Mouse (Mus musculus): ENCODE measurements around the gene Erc2.
A peak's percentile ranks its signal among the peaks of the same experiment; 100 is the strongest.
"Not testable (repeated sequence)": the region's sequence is repeated elsewhere in the genome, so short reads cannot be mapped to it uniquely, and the experiment has no call there.

The Erc2 gene

GRCm38 (mm10) chr14:27828089-27828488 lies 205.9 kb downstream of the Erc2 start:
- no peak for DNase-seq (ENCODE audit: low spot score in 2 of 2)

GRCm38 (mm10) chr14:27832196-27832595 lies 210.0 kb downstream of the Erc2 start:
- DNase-seq (ENCODE audit: low spot score in 2 of 2), result no peak

GRCm38 (mm10) chr14:27835351-27835750 lies 213.1 kb downstream of the Erc2 start:
- DNase-seq (ENCODE audit: low spot score in 2 of 2), result no peak

GRCm38 (mm10) chr14:27837601-27838105 lies 215.4 kb downstream of the Erc2 start:
- no peak for DNase-seq (ENCODE audit: low spot score in 2 of 2)

- DNase-seq (ENCODE audit: low spot score in 2 of 2), result no peak
Observed at GRCm38 (mm10) chr14:27840120-27840519, 217.9 kb downstream of the Erc2 start.

GRCm38 (mm10) chr14:27846875-27847274 lies 224.6 kb downstream of the Erc2 start:
- peak; percentile 30 to 41 for DNase-seq (ENCODE audit: low spot score in 2 of 2)

- no peak for DNase-seq (ENCODE audit: low spot score in 2 of 2)
Observed at GRCm38 (mm10) chr14:27847291-27847690, 225.1 kb downstream of the Erc2 start.

- no peak for DNase-seq (ENCODE audit: low spot score in 2 of 2)
Observed at GRCm38 (mm10) chr14:27851231-27851630, 229.0 kb downstream of the Erc2 start.

GRCm38 (mm10) chr14:27852606-27853005 lies 230.4 kb downstream of the Erc2 start:
- DNase-seq (ENCODE audit: low spot score in 2 of 2), result no peak

- DNase-seq (ENCODE audit: low spot score in 2 of 2), result peak; percentile 37
Observed at GRCm38 (mm10) chr14:27860371-27861046, 238.3 kb downstream of the Erc2 start.

GRCm38 (mm10) chr14:27862299-27862698 lies 240.1 kb downstream of the Erc2 start:
- no peak for DNase-seq (ENCODE audit: low spot score in 2 of 2)

GRCm38 (mm10) chr14:27867386-27867785 lies 245.2 kb downstream of the Erc2 start:
- no peak for DNase-seq (ENCODE audit: low spot score in 2 of 2)

GRCm38 (mm10) chr14:27873619-27874018 lies 251.4 kb downstream of the Erc2 start:
- no peak for DNase-seq (ENCODE audit: low spot score in 2 of 2)

GRCm38 (mm10) chr14:27875991-27876411 lies 253.8 kb downstream of the Erc2 start:
- peak; percentile 29 to 35 for DNase-seq (ENCODE audit: low spot score in 2 of 2)

GRCm38 (mm10) chr14:27881972-27882371 lies 259.7 kb downstream of the Erc2 start:
- no peak for DNase-seq (ENCODE audit: low spot score in 2 of 2)

- DNase-seq (ENCODE audit: low spot score in 2 of 2), result not testable (repeated sequence)
Observed at GRCm38 (mm10) chr14:27886337-27886736, 264.1 kb downstream of the Erc2 start.

GRCm38 (mm10) chr14:27887488-27887887 lies 265.3 kb downstream of the Erc2 start:
- no peak for DNase-seq (ENCODE audit: low spot score in 2 of 2)

- DNase-seq (ENCODE audit: low spot score in 2 of 2), result no peak
Observed at GRCm38 (mm10) chr14:27889650-27890049, 267.4 kb downstream of the Erc2 start.

- no peak for DNase-seq (ENCODE audit: low spot score in 2 of 2)
Observed at GRCm38 (mm10) chr14:27892416-27892815, 270.2 kb downstream of the Erc2 start.

- no peak for DNase-seq (ENCODE audit: low spot score in 2 of 2)
Observed at GRCm38 (mm10) chr14:27901772-27902171, 279.5 kb downstream of the Erc2 start.

- DNase-seq (ENCODE audit: low spot score in 2 of 2), result no peak
Observed at GRCm38 (mm10) chr14:27921656-27922373, 299.6 kb downstream of the Erc2 start.

GRCm38 (mm10) chr14:27927369-27927768 lies 305.1 kb downstream of the Erc2 start:
- no peak for DNase-seq (ENCODE audit: low spot score in 2 of 2)

GRCm38 (mm10) chr14:27933533-27933932 lies 311.3 kb downstream of the Erc2 start:
- DNase-seq (ENCODE audit: low spot score in 2 of 2), result no peak
